Mouse (Mus musculus) brown adipose tissue, adult 24 weeks (tissue): Measurements from ENCODE around the gene Zfp941. TPM values are rescaled to one million over a fixed set of nuclear protein-coding genes. Genes with fewer than 3 reads are reported as not detected.
"Not testable (repeated sequence)": the region's sequence is repeated elsewhere in the genome, so short reads cannot be mapped to it uniquely, and the experiment has no call there.

Experiments
- H3K27ac ChIP-seq: fragments of 200-500 bp; replicated peaks from 2 replicates; pipeline ENCODE4 v1.5.1; 2012; ENCODE audit warnings: low read depth, mild to moderate bottlenecking, low read length
- H3K4me1 ChIP-seq: fragments of 200-500 bp; 2 replicates; pipeline ENCODE4 v1.6.1; 2012; ENCODE audit warnings: low read length, mixed read lengths; ENCODE audit not compliant: control insufficient read depth, insufficient read depth, insufficient read length
- H3K4me3 ChIP-seq: fragments of 200-500 bp; 2 replicates; pipeline ENCODE4 v1.5.1; 2012; ENCODE audit warnings: low read depth, mild to moderate bottlenecking, low read length, moderate library complexity; ENCODE audit not compliant: insufficient read depth
- polyA plus RNA-seq: library from polyadenylated mRNA; stranded (reverse); fragments of >200 nt; gene quantifications from 2 replicates; pipeline ENCODE4 v1.2.4, GENCODE M21; 2012; ENCODE audit not compliant: missing spikeins, insufficient read depth, insufficient read length

The Zfp941 gene
- polyA plus RNA-seq, 1 experiment, result not detected

- Histone ChIP-seq H3K4me1 (0 out of 2 replicates have a peak, but pooled peaks cover 2% of the 10 kb centered on the region), H3K27ac (no peak overlapping the region), H3K4me3 (no peak overlapping the region)
Observed at GRCm38 (mm10) chr7:140822731-140823130, 753 bp upstream of the Zfp941 start.

- Histone ChIP-seq H3K4me1 (0 out of 2 replicates have a peak, but pooled peaks cover 2% of the 10 kb centered on the region), H3K4me3 (no peak overlapping the region; the same call in 1 of the 2 replicates), H3K27ac (no peak overlapping the region)
Observed at GRCm38 (mm10) chr7:140821305-140821652, 699 bp downstream of the Zfp941 start.

DNA sequence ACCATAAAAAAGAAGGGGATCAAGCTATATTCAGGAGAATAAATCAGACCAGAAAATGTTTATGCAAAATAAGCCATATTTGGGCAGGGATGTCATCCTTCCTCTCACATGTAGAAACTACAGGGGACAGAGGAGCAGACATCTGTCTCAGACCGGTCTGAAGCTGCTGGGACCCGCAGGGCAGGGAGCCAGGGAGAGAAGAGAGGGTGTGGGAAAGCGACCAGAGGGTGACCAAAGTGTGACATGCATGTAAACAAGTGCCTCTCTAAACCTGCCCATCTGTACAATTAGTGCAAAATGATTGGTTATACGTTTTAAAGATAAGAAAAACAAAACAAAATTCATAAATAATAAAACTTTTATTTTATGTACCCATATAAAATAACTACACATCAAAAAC, 1.8 kb downstream of the Zfp941 start:
- no peak overlapping the region for H3K27ac ChIP-seq
- 0 out of 2 replicates have a peak, but pooled peaks cover 2% of the 10 kb centered on the region for H3K4me1 ChIP-seq
- H3K4me3 ChIP-seq, result no peak overlapping the region

DNA sequence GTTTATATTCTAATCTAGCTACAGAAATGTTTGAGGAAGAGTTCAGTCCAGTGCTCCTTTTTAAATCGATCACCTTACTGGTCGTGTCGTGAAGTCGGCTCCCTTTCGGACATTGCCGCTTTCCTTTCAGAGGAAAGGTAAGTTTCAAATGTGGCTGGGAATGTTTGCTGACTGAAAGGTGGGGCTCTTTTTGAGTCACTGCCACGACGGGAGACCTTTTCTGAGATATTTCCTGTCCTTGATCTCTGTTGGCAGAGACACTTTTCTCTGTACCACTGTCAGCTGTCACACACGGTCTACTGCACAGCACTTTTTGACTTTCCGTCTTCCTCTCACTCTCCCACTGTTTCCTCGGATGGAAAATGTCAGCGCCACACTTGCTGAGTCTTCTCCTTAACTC, 9.1 kb downstream of the Zfp941 start:
- Histone ChIP-seq H3K4me1 (no peaks in the 10 kb centered on the region), H3K27ac (no peak overlapping the region), H3K4me3 (no peak overlapping the region)

- no peak overlapping the region for H3K4me3 ChIP-seq
- no peaks in the 10 kb centered on the region for H3K4me1 ChIP-seq
- no peak overlapping the region for H3K27ac ChIP-seq
Observed at GRCm38 (mm10) chr7:140811714-140812113, 10.3 kb downstream of the Zfp941 start.

DNA sequence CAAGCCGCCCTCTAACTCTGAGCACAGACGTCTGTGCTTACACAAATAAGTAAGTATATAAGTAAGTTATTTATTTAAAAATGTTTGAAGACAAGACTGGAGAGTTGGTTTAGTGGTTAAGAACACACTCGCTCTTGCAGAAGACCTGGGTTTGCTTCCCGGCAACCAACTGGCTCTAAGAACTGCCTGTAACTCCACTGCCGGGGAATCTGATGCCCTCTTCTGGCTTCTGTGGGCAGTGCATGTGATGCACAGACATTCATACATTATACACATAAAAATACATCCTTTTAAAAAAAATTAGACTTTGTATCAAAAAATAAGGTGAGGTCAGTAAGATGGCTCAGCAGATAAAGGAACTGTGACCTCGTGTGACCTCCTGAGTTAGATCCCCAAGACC, 11.5 kb downstream of the Zfp941 start:
- H3K27ac ChIP-seq, result no peak overlapping the region
- no peak overlapping the region for H3K4me3 ChIP-seq
- H3K4me1 ChIP-seq, result no peaks in the 10 kb centered on the region

GRCm38 (mm10) chr7:140805704-140806103, 16.3 kb downstream of the Zfp941 start:
- Histone ChIP-seq H3K27ac (no peak overlapping the region), H3K4me3 (no peak overlapping the region), H3K4me1 (no peaks in the 10 kb centered on the region)

GRCm38 (mm10) chr7:140802629-140803028, 19.3 kb downstream of the Zfp941 start:
- H3K4me3 ChIP-seq, result no peak overlapping the region
- no peak overlapping the region for H3K27ac ChIP-seq
- H3K4me1 ChIP-seq, result no peaks in the 10 kb centered on the region

DNA sequence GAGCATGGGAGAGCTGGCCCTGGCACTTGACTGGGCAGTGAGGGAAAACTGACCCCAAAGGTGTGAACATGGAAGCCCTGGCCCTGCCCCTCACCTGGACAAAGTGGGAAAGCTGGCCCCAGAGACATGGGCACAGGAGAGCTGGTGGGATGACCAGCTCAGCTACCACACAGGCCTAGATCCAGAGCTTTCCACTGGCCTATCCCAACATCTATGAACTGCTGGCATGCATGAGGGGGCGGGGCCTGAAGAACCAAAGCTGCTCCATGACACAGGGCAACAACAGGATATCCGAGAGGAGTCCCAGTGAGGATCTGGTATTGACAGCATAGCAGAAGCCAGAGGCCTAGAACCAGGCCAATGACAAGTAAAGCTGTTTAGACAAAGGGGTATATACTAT, 23.8 kb downstream of the Zfp941 start:
- H3K4me1 ChIP-seq, result no peaks in the 10 kb centered on the region
- H3K27ac ChIP-seq, result no peak overlapping the region
- no peak overlapping the region for H3K4me3 ChIP-seq

GRCm38 (mm10) chr7:140797619-140798018, 24.4 kb downstream of the Zfp941 start:
- Histone ChIP-seq H3K4me1 (no peaks in the 10 kb centered on the region), H3K4me3 (no peak overlapping the region), H3K27ac (no peak overlapping the region)

DNA sequence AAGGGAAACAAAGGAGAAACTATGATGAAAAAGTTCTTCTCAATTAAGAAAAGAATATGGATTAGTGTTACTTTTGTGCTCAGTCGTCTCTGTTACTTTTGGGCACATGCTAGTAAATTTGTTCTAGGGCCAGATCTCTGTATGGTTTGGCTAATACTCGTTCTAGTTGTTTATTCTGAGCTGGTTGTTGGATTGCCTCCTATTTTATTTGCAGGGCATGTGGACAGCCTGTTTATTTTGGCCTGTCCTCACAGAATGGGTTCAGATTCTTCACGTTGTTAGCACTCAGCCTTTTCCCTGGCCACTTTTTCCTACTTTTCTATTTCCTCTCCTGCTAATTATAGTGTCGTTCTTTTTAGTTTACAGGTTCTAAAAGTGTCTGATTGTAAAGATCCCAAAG, 28.4 kb downstream of the Zfp941 start:
- H3K4me3 ChIP-seq, result no peak overlapping the region
- no peak overlapping the region for H3K27ac ChIP-seq
- no peaks in the 10 kb centered on the region for H3K4me1 ChIP-seq

DNA sequence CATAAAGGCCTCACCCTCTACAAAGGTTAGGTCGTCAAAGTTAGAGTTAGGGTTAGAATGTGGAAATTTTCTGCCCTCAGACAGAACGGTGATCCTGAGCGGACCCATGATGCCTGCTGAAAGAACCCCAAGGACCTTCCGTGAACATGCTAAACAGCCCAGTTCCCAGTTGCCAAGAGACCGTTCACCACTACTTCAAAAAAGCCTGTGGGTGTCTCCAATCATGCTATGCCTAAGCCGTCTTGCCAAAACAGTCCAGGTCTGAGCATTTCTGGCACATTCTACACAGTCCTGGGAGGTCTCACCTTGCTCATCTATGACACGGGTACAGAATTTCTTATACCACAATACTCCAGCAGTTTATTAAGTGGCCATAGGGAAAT, 33.9 kb downstream of the Zfp941 start:
- no peak overlapping the region for H3K27ac ChIP-seq
- H3K4me3 ChIP-seq, result no peak overlapping the region
- no peaks in the 10 kb centered on the region for H3K4me1 ChIP-seq

- no peaks in the 10 kb centered on the region for H3K4me1 ChIP-seq
- H3K4me3 ChIP-seq, result no peak within 1 kb of the TSS
- H3K27ac ChIP-seq, result no peak within 1 kb of the TSS
Observed at GRCm38 (mm10) chr7:140787406-140788052, 34.4 kb downstream of the Zfp941 start, which contains the start of gene Syce1. Gene Syce1 (minus strand): TSS chr7:140787852.

DNA sequence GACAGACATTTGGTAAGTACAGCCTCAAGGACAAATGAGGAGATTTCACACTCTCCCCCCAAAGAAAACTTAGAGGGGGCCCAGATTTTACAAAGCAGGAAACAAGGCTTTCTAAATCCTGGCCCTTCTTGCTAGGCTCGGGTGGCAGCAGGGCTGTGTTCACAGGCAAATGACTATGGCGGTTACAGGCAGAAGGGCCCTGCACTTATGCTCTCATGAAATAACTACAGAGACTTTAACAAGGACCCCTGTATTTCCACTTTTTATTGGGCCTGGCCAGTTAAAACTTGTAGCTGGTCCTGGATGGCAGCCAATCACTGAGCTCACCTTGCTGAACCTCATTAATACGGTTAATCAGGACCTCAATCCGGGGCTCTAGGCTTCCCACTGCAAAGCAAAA, 41.4 kb downstream of the Zfp941 start:
- H3K27ac ChIP-seq, result no peak overlapping the region
- no peaks in the 10 kb centered on the region for H3K4me1 ChIP-seq
- H3K4me3 ChIP-seq, result no peak overlapping the region

GRCm38 (mm10) chr7:140765888-140766739, 55.9 kb downstream of the Zfp941 start:
- no peak overlapping the region for H3K27ac ChIP-seq
- peaks cover 2% of the 10 kb centered on the region for H3K4me1 ChIP-seq
- H3K4me3 ChIP-seq, result no peak overlapping the region

DNA sequence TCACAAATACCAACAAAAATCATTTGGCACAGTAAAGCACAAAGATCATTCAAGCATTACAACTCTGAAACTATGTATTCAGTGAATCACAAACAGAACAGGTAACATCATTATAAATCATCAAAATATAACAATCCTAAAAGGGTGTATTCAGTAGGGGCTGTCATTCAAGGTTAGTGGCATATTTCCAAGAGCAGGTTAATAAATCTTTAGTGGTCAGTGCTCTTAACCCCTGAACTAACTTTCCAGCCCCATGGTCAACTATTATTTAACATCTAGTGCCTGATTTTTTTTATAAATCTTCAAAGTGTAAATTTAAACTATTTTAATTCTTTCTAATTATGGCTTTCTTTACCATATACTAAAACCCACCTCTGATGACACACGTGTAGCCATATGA, 56.6 kb downstream of the Zfp941 start:
- H3K4me3 ChIP-seq, H3K4me1 ChIP-seq, H3K27ac ChIP-seq: not testable (repeated sequence)
